Comparison of ENCODE assay signal across 8 mouse cellular contexts in the genomic region with DNA sequence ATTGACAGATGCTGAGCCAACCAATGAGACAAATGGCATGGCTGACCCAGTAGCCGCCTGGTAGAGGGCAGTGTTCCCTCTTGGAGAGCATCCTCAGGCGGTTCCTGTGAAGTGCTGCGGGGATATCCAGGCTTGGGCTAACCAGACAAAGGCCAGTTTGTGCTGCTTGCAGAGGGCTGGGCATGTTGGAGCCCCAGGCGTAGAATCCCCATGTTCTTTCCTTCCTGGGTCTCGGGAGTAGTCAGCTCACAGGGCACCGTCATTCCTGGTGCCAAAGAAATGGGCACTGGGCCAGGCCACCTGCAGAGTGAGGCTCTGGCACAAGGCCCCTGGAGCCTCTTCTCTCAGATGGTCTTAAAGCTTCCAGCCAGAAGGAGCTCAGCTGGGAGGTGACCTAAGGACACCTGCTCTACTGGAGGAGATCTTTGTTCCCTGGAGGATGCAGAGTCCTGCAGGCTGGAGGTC. TPM values are rescaled to one million over a fixed set of nuclear protein-coding genes. Genes with fewer than 3 reads are reported as not detected.
DNase-seq lines count a peak whose midpoint lies in the region; ATAC-seq lines count a peak whose summit lies in the region.

No protein-coding gene starts in this region.

- H3K36me3 ChIP-seq in midbrain, embryonic 14.5 days (ENCODE audit: control insufficient read depth, insufficient read depth, low read length), result no peaks in the 10 kb centered on the region
- no peaks in the 10 kb centered on the region for H3K36me3 ChIP-seq in midbrain, embryonic 11.5 days (ENCODE audit: control insufficient read depth, insufficient read depth, low read length)
- H3K36me3 ChIP-seq in hindbrain, embryonic 12.5 days, result no peaks in the 10 kb centered on the region
- H3K36me3 ChIP-seq in neural tube, embryonic 15.5 days, result no peaks in the 10 kb centered on the region
- no peaks in the 10 kb centered on the region for H3K36me3 ChIP-seq in heart, embryonic 11.5 days (ENCODE audit: control insufficient read depth, insufficient read depth, low read length)

- no peak overlapping the region for H3K9ac ChIP-seq in midbrain, embryonic 14.5 days (replicated peaks; ENCODE audit: low read length)
- H3K9ac ChIP-seq in midbrain, embryonic 11.5 days (ENCODE audit: low read length), result no peak overlapping the region
- H3K9ac ChIP-seq in hindbrain, embryonic 12.5 days, result no peak overlapping the region
- H3K9ac ChIP-seq in neural tube, embryonic 15.5 days (replicated peaks), result no peak overlapping the region
- H3K9ac ChIP-seq in heart, embryonic 11.5 days (ENCODE audit: low read depth, low read length), result no peak overlapping the region

- peak; percentile 46; the same call in 1 of the 2 replicates for ATAC-seq in midbrain, embryonic 14.5 days (ENCODE audit: low FRiP score, low TSS enrichment)
- ATAC-seq in midbrain, embryonic 11.5 days (ENCODE audit: low FRiP score), result no peak
- peak; percentile 59 for ATAC-seq in hindbrain, embryonic 12.5 days (ENCODE audit: low FRiP score)
- ATAC-seq in neural tube, embryonic 15.5 days (ENCODE audit: low FRiP score), result peak; percentile 53; the same call in 1 of the 2 replicates
- ATAC-seq in heart, embryonic 11.5 days (replicated peaks; ENCODE audit: insufficient number of reproducible peaks, low FRiP score, low TSS enrichment), result no peak

- 0 out of 2 replicates have a peak overlapping the region, but pooled peaks have one; percentile 13 for H3K27ac ChIP-seq in midbrain, embryonic 14.5 days (replicated peaks; ENCODE audit: low read depth, low read length)
- no peak overlapping the region for H3K27ac ChIP-seq in midbrain, embryonic 11.5 days (ENCODE audit: low read depth, low read length)
- no peak overlapping the region for H3K27ac ChIP-seq in hindbrain, embryonic 12.5 days
- H3K27ac ChIP-seq in neural tube, embryonic 15.5 days (replicated peaks), result 0 out of 2 replicates have a peak overlapping the region, but pooled peaks have one; percentile 0
- no peak overlapping the region for H3K27ac ChIP-seq in heart, embryonic 11.5 days (ENCODE audit: low read depth, low read length)

- H3K4me3 ChIP-seq in midbrain, embryonic 14.5 days (replicated peaks; ENCODE audit: low read depth, low read length), result no peak overlapping the region
- no peak overlapping the region for H3K4me3 ChIP-seq in midbrain, embryonic 11.5 days (ENCODE audit: low read depth, low read length)
- H3K4me3 ChIP-seq in hindbrain, embryonic 12.5 days, result no peak overlapping the region
- H3K4me3 ChIP-seq in neural tube, embryonic 15.5 days (replicated peaks), result no peak overlapping the region
- H3K4me3 ChIP-seq in heart, embryonic 11.5 days (ENCODE audit: low read depth, low read length), result no peak overlapping the region

- DNase-seq in frontal cortex, postnatal 10 days (ENCODE audit: low spot score in 2 of 2), result peak; percentile 46 to 51
- DNase-seq in frontal cortex, postnatal 25 days (ENCODE audit: low spot score in 2 of 2), result no peak
- DNase-seq in midbrain, embryonic 14.5 days, result peak; percentile 72
- DNase-seq in midbrain, embryonic 11.5 days (ENCODE audit: low spot score, missing footprints), result no peak
- DNase-seq in c-Kit-positive CD71-positive TER-119-positive erythroid progenitor cells, embryonic 14.5 days (ENCODE audit: low spot score), result no peak

- no peak overlapping the region for H3K4me2 ChIP-seq in midbrain, embryonic 14.5 days (ENCODE audit: low read length)
- H3K4me2 ChIP-seq in midbrain, embryonic 11.5 days, result no peak overlapping the region
- no peak overlapping the region for H3K4me2 ChIP-seq in hindbrain, embryonic 12.5 days (replicated peaks)
- H3K4me2 ChIP-seq in neural tube, embryonic 15.5 days, result no peak overlapping the region
- H3K4me2 ChIP-seq in heart, embryonic 11.5 days, result no peak overlapping the region

- H3K27me3 ChIP-seq in midbrain, embryonic 14.5 days (ENCODE audit: control insufficient read depth, insufficient read depth, low read length), result no peaks in the 10 kb centered on the region
- H3K27me3 ChIP-seq in midbrain, embryonic 11.5 days (ENCODE audit: control insufficient read depth, insufficient read depth, low read length), result no peaks in the 10 kb centered on the region
- H3K27me3 ChIP-seq in hindbrain, embryonic 12.5 days, result no peaks in the 10 kb centered on the region
- H3K27me3 ChIP-seq in neural tube, embryonic 15.5 days (replicated peaks), result no peaks in the 10 kb centered on the region
- peaks cover 3% of the 10 kb centered on the region; the same call in 1 of the 2 replicates for H3K27me3 ChIP-seq in heart, embryonic 11.5 days (ENCODE audit: control insufficient read depth, insufficient read depth, low read length)

- H3K4me1 ChIP-seq in midbrain, embryonic 14.5 days (ENCODE audit: control insufficient read depth, insufficient read depth, low read length), result peaks cover 38% of the 10 kb centered on the region
- peaks cover 18% of the 10 kb centered on the region for H3K4me1 ChIP-seq in midbrain, embryonic 11.5 days (ENCODE audit: control insufficient read depth, insufficient read depth, low read length)
- H3K4me1 ChIP-seq in hindbrain, embryonic 12.5 days, result peaks cover 43% of the 10 kb centered on the region
- H3K4me1 ChIP-seq in neural tube, embryonic 15.5 days, result peaks cover 40% of the 10 kb centered on the region
- H3K4me1 ChIP-seq in heart, embryonic 11.5 days (ENCODE audit: control insufficient read depth, insufficient read depth, low read length), result peaks cover 17% of the 10 kb centered on the region

- no peaks in the 10 kb centered on the region for H3K9me3 ChIP-seq in midbrain, embryonic 14.5 days (ENCODE audit: control insufficient read depth, low read length)
- H3K9me3 ChIP-seq in midbrain, embryonic 11.5 days (ENCODE audit: control insufficient read depth, low read length), result no peaks in the 10 kb centered on the region
- no peaks in the 10 kb centered on the region for H3K9me3 ChIP-seq in hindbrain, embryonic 12.5 days (replicated peaks)
- no peaks in the 10 kb centered on the region for H3K9me3 ChIP-seq in neural tube, embryonic 15.5 days (replicated peaks)
- no peaks in the 10 kb centered on the region for H3K9me3 ChIP-seq in heart, embryonic 11.5 days (replicated peaks; ENCODE audit: control insufficient read depth, low read length)

- WGBS in midbrain, embryonic 14.5 days, result 20% methylated on average over 6 of the region's 6 CpGs
- 42% methylated on average over 6 of the region's 6 CpGs for WGBS in midbrain, embryonic 11.5 days
- WGBS in hindbrain, embryonic 12.5 days, result 30% methylated on average over 6 of the region's 6 CpGs
- 14% methylated on average over 6 of the region's 6 CpGs for WGBS in neural tube, embryonic 15.5 days
- WGBS in heart, embryonic 11.5 days (ENCODE audit: insufficient replicate concordance), result 44% methylated on average over 6 of the region's 6 CpGs

RNA-seq across cellular contexts. Expression of gene C1qtnf1, which starts 8.5 kb away (rescaled TPM):
- 1.4 and 3.8 TPM in 2 replicates for polyA plus RNA-seq in midbrain, embryonic 14.5 days (2014; fragmentation: Nextera tagmentation; extraction: Ambion mirVana)
- polyA plus RNA-seq in midbrain, embryonic 11.5 days (2014; fragmentation: Nextera tagmentation; extraction: Ambion mirVana), result 1.7 and 2.6 TPM in 2 replicates
- polyA plus RNA-seq in hindbrain, embryonic 12.5 days (2016; fragmentation: Nextera tagmentation; extraction: Ambion mirVana), result 3.0 and 4.4 TPM in 2 replicates
- 4.8 and 6.7 TPM in 2 replicates for polyA plus RNA-seq in neural tube, embryonic 15.5 days (2015; fragmentation: Nextera tagmentation; extraction: Ambion mirVana)
- polyA plus RNA-seq in heart, embryonic 11.5 days (2014; fragmentation: Nextera tagmentation; extraction: Ambion mirVana), result 2.7 and 4.2 TPM in 2 replicates

RNA-seq across cellular contexts. Expression of gene Cant1, which starts 17.6 kb away (rescaled TPM):
- polyA plus RNA-seq in midbrain, embryonic 14.5 days (2014; fragmentation: Nextera tagmentation; extraction: Ambion mirVana), result 24.9 and 27.5 TPM in 2 replicates
- 19.4 and 21.7 TPM in 2 replicates for polyA plus RNA-seq in midbrain, embryonic 11.5 days (2014; fragmentation: Nextera tagmentation; extraction: Ambion mirVana)
- polyA plus RNA-seq in hindbrain, embryonic 12.5 days (2016; fragmentation: Nextera tagmentation; extraction: Ambion mirVana), result 28.4 and 31.3 TPM in 2 replicates
- 28.9 and 29.4 TPM in 2 replicates for polyA plus RNA-seq in neural tube, embryonic 15.5 days (2015; fragmentation: Nextera tagmentation; extraction: Ambion mirVana)
- 16.0 and 17.1 TPM in 2 replicates for polyA plus RNA-seq in heart, embryonic 11.5 days (2014; fragmentation: Nextera tagmentation; extraction: Ambion mirVana)

RNA-seq across cellular contexts. Expression of gene Lgals3bp, which starts 34.6 kb away (rescaled TPM):
- 1.8 and 5.5 TPM in 2 replicates for polyA plus RNA-seq in midbrain, embryonic 14.5 days (2014; fragmentation: Nextera tagmentation; extraction: Ambion mirVana)
- polyA plus RNA-seq in midbrain, embryonic 11.5 days (2014; fragmentation: Nextera tagmentation; extraction: Ambion mirVana), result 1.7 and 1.8 TPM in 2 replicates
- 2.3 and 3.3 TPM in 2 replicates for polyA plus RNA-seq in hindbrain, embryonic 12.5 days (2016; fragmentation: Nextera tagmentation; extraction: Ambion mirVana)
- polyA plus RNA-seq in neural tube, embryonic 15.5 days (2015; fragmentation: Nextera tagmentation; extraction: Ambion mirVana), result 3.6 and 20.7 TPM in 2 replicates
- polyA plus RNA-seq in heart, embryonic 11.5 days (2014; fragmentation: Nextera tagmentation; extraction: Ambion mirVana), result 3.1 and 3.8 TPM in 2 replicates

RNA-seq across cellular contexts. Expression of gene Engase, which starts 40.1 kb away (rescaled TPM):
- polyA plus RNA-seq in midbrain, embryonic 14.5 days (2014; fragmentation: Nextera tagmentation; extraction: Ambion mirVana), result 2.6 and 4.2 TPM in 2 replicates
- 4.4 and 6.4 TPM in 2 replicates for polyA plus RNA-seq in midbrain, embryonic 11.5 days (2014; fragmentation: Nextera tagmentation; extraction: Ambion mirVana)
- 7.1 and 7.2 TPM in 2 replicates for polyA plus RNA-seq in hindbrain, embryonic 12.5 days (2016; fragmentation: Nextera tagmentation; extraction: Ambion mirVana)
- polyA plus RNA-seq in neural tube, embryonic 15.5 days (2015; fragmentation: Nextera tagmentation; extraction: Ambion mirVana), result 7.1 and 8.7 TPM in 2 replicates
- polyA plus RNA-seq in heart, embryonic 11.5 days (2014; fragmentation: Nextera tagmentation; extraction: Ambion mirVana), result 3.9 and 4.3 TPM in 2 replicates

Comparison
In these comparisons a context has a peak if more than half of its experiments do, and no peak if none do; other contexts are left out.
1. DNase-seq: peak in frontal cortex, postnatal 10 days (2 of 2) and midbrain, embryonic 14.5 days (single experiment); none in frontal cortex, postnatal 25 days (0 of 2), midbrain, embryonic 11.5 days (single experiment) and c-Kit-positive CD71-positive TER-119-positive erythroid progenitor cells, embryonic 14.5 days (single experiment).
2. ATAC-seq: peak in midbrain, embryonic 14.5 days (single experiment), hindbrain, embryonic 12.5 days (single experiment) and neural tube, embryonic 15.5 days (single experiment); none in midbrain, embryonic 11.5 days (single experiment) and heart, embryonic 11.5 days (single experiment).
3. H3K27ac ChIP-seq: peak in midbrain, embryonic 14.5 days (single experiment) and neural tube, embryonic 15.5 days (single experiment); none in midbrain, embryonic 11.5 days (single experiment), hindbrain, embryonic 12.5 days (single experiment) and heart, embryonic 11.5 days (single experiment).